Mouse (Mus musculus): ENCODE measurements around the gene Sugp2.
A peak's percentile ranks its signal among the peaks of the same experiment; 100 is the strongest.

DNA sequence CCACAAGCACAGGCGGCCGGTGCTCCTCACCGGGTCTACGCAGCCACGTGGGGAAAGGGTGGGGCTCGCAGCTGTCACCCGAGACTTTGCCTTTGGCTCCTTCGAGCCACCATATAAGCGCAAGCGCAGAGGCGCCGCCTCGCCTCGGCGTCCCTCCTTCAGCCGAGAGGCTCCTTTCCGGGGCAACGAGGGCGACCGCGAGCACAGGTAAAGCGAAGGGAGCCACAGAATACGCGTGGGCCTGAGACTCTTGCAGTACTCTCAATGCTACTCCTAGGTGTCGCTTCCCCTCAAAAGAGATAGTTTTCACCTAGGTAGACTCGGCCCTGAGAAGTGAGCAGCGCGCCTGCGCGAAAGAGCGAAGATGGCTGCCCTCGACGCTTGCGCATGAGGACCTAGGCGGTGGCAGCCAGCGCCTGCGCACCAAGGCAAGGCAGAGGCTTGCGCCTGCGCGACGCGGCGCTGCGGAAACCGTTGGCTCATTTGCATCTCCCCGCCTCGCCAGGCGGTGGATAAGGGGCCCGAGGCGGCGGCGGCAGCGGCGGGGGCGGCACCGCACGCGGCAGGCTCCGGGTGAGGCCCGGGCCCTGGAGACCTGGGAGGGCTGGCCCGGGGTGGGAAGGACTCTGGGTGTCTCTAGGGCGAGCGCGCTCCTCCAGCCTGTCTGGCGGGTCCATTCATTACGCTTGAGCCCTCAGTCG is at the start of gene Sugp2, which contains the start of gene Armc6:
- no peak for TF ChIP-seq CTCF (conservative IDR thresholded peaks at IDR 0.05 in 1 of 2, IDR thresholded peaks at IDR 0.05 in 1 of 2; ENCODE audit: low read depth in 2 of 2, low read length in 2 of 2)
- no peak for TF ChIP-seq E2F4 (IDR thresholded peaks at IDR 0.05; ENCODE audit: insufficient replicate concordance, low read depth, low read length)
- peak; percentile 92 for TF ChIP-seq NRF1 (IDR thresholded peaks at IDR 0.05; ENCODE audit: low read depth, low read length)
- peak; percentile 95 for TF ChIP-seq POLR2A (IDR thresholded peaks at IDR 0.05; ENCODE audit: low read depth, low read length)
- peak; percentile 78; the same call in 1 of the 2 replicates for TF ChIP-seq KAT2A (IDR thresholded peaks at IDR 0.05; ENCODE audit: insufficient replicate concordance, low read length)
- TF ChIP-seq JUN (IDR thresholded peaks at IDR 0.05; ENCODE audit: insufficient read depth, low read depth, low read length), result no peak
- peak; percentile 26; the same call in 1 of the 2 replicates for TF ChIP-seq POLR2AphosphoS2 (IDR thresholded peaks at IDR 0.05; ENCODE audit: low read depth, low read length)
- TF ChIP-seq EP300 (IDR thresholded peaks at IDR 0.05; ENCODE audit: low read length), result no peak
- TF ChIP-seq MAZ (IDR thresholded peaks at IDR 0.05; ENCODE audit: low read depth, low read length), result peak; percentile 79; the same call in 1 of the 2 replicates
- TF ChIP-seq USF2 (conservative IDR thresholded peaks at IDR 0.05; ENCODE audit: low read depth, low read length), result 0 out of 2 replicates have a peak, but pooled peaks have one; percentile 9

Data from CH12.LX (cell line).